Mouse (Mus musculus) embryonic facial prominence, embryonic 10.5 days (tissue): ENCODE data around the gene 5730409E04Rik. TPM values are rescaled to one million over a fixed set of nuclear protein-coding genes. Genes with fewer than 3 reads are reported as not detected.

ENCODE experiments used
- DNase-seq: peaks from one replicate; pipeline ENCODE4 v3.0.0-alpha.2; 2017; ENCODE audit warnings: low spot score
- H3K27ac ChIP-seq: fragments of 300-500 bp; sonication (generic); replicated peaks from 2 replicates; pipeline ENCODE4 v1.5.1; 2016; ENCODE audit warnings: mild to moderate bottlenecking
- H3K27me3 ChIP-seq: fragments of 300-500 bp; sonication (generic); replicated peaks from 2 replicates; pipeline ENCODE4 v1.6.1; 2016; ENCODE audit warnings: low read depth, mild to moderate bottlenecking; ENCODE audit not compliant: poor library complexity, severe bottlenecking
- H3K36me3 ChIP-seq: fragments of 300-500 bp; sonication (generic); replicated peaks from 2 replicates; pipeline ENCODE4 v1.6.1; 2016; ENCODE audit warnings: mild to moderate bottlenecking, moderate library complexity
- H3K4me1 ChIP-seq: fragments of 300-500 bp; sonication (generic); 2 replicates; pipeline ENCODE4 v1.6.1; 2016
- H3K4me3 ChIP-seq: fragments of 300-500 bp; sonication (generic); 2 replicates; pipeline ENCODE4 v1.5.1; 2016; ENCODE audit warnings: mild to moderate bottlenecking, moderate library complexity
- H3K9me3 ChIP-seq: fragments of 300-500 bp; sonication (generic); 2 replicates; pipeline ENCODE4 v1.6.1; 2016; ENCODE audit warnings: mild to moderate bottlenecking
- whole genome bisulfite sequencing: fragments of 180-500 bp; shearing (Covaris S2); methylation state at CpG from one replicate; pipeline ENCODE4 v1.1.7; 2016; 5-methylcytosine and 5-hydroxymethylcytosine counted together
- polyA plus RNA-seq: library from polyadenylated mRNA; unstranded; fragments of >200 nt; fragmentation: Nextera tagmentation; extraction: Ambion mirVana; gene quantifications from 2 replicates; pipeline ENCODE4 v1.2.1, GENCODE M21; 2016

5730409E04Rik gene
- 1.6 and 1.7 TPM in 2 replicates for polyA plus RNA-seq

GRCm38 (mm10) chr4:126609606-126610181, at the start of gene 5730409E04Rik:
TSS of gene 5730409E04Rik (plus strand) at chr4:126609818.
- Histone ChIP-seq H3K27me3 (peaks cover 51% of the 10 kb centered on the region), H3K4me1 (peaks cover 10% of the 10 kb centered on the region), H3K9me3 (no peaks in the 10 kb centered on the region), H3K36me3 (peaks cover 9% of the 10 kb centered on the region; the same call in 1 of the 2 replicates), H3K27ac (peak within 1 kb of the TSS; percentile 91), H3K4me3 (peak within 1 kb of the TSS; percentile 72)
- peak; percentile 79 for DNase-seq
- WGBS: under 1% methylated on average over 48 of the region's 48 CpGs

GRCm38 (mm10) chr4:126563798-126564197, 45.8 kb upstream of the 5730409E04Rik start:
- peaks cover 98% of the 10 kb centered on the region for H3K36me3 ChIP-seq
- no peak overlapping the region for H3K4me3 ChIP-seq
- H3K9me3 ChIP-seq: no peaks in the 10 kb centered on the region
- H3K27ac ChIP-seq: no peak overlapping the region
- no peak for DNase-seq
- no peaks in the 10 kb centered on the region; the same call in 1 of the 2 replicates for H3K4me1 ChIP-seq
- WGBS: 93% methylated on average over 6 of the region's 6 CpGs
- no peaks in the 10 kb centered on the region for H3K27me3 ChIP-seq

- H3K9me3 ChIP-seq: no peaks in the 10 kb centered on the region
- DNase-seq: no peak
- no peak overlapping the region for H3K4me3 ChIP-seq
- H3K4me1 ChIP-seq: no peaks in the 10 kb centered on the region
- H3K36me3 ChIP-seq: peaks cover 100% of the 10 kb centered on the region
- WGBS: 92% methylated on average over 4 of the region's 4 CpGs
- H3K27me3 ChIP-seq: no peaks in the 10 kb centered on the region
- no peak overlapping the region for H3K27ac ChIP-seq
Observed at GRCm38 (mm10) chr4:126567243-126567642, 42.4 kb upstream of the 5730409E04Rik start.

GRCm38 (mm10) chr4:126569783-126570182, 39.8 kb upstream of the 5730409E04Rik start:
- Histone ChIP-seq H3K4me3 (no peak overlapping the region), H3K9me3 (peaks cover 10% of the 10 kb centered on the region; the same call in 1 of the 2 replicates), H3K27me3 (no peaks in the 10 kb centered on the region), H3K27ac (no peak overlapping the region), H3K4me1 (no peaks in the 10 kb centered on the region), H3K36me3 (peaks cover 100% of the 10 kb centered on the region)
- 95% methylated on average over 3 of the region's 3 CpGs for WGBS
- no peak for DNase-seq

GRCm38 (mm10) chr4:126576281-126576680, 33.3 kb upstream of the 5730409E04Rik start:
- no peak for DNase-seq
- WGBS: 94% methylated on average over 5 of the region's 5 CpGs
- H3K4me3 ChIP-seq: no peak overlapping the region
- H3K9me3 ChIP-seq: peaks cover 11% of the 10 kb centered on the region; the same call in 1 of the 2 replicates
- H3K27me3 ChIP-seq: no peaks in the 10 kb centered on the region
- H3K27ac ChIP-seq: no peak overlapping the region
- peaks cover 100% of the 10 kb centered on the region for H3K36me3 ChIP-seq
- no peaks in the 10 kb centered on the region for H3K4me1 ChIP-seq

- H3K27me3 ChIP-seq: no peaks in the 10 kb centered on the region
- no peak overlapping the region for H3K27ac ChIP-seq
- WGBS: 89% methylated on average over 3 of the region's 3 CpGs
- no peak overlapping the region for H3K4me3 ChIP-seq
- no peaks in the 10 kb centered on the region for H3K4me1 ChIP-seq
- H3K36me3 ChIP-seq: peaks cover 100% of the 10 kb centered on the region
- DNase-seq: no peak
- peaks cover 11% of the 10 kb centered on the region; the same call in 1 of the 2 replicates for H3K9me3 ChIP-seq
Observed at GRCm38 (mm10) chr4:126577920-126578319, 31.7 kb upstream of the 5730409E04Rik start.

- Histone ChIP-seq H3K36me3 (peaks cover 100% of the 10 kb centered on the region), H3K27ac (no peak overlapping the region), H3K4me3 (no peak overlapping the region), H3K27me3 (no peaks in the 10 kb centered on the region), H3K4me1 (no peaks in the 10 kb centered on the region), H3K9me3 (peaks cover 7% of the 10 kb centered on the region; the same call in 1 of the 2 replicates)
- 88% methylated on average over 2 of the region's 2 CpGs for WGBS
- DNase-seq: no peak
Observed at GRCm38 (mm10) chr4:126579077-126579476, 30.5 kb upstream of the 5730409E04Rik start.

- H3K36me3 ChIP-seq: peaks cover 100% of the 10 kb centered on the region
Observed at GRCm38 (mm10) chr4:126585739-126586138, 23.9 kb upstream of the 5730409E04Rik start.

GRCm38 (mm10) chr4:126592039-126592438, 17.6 kb upstream of the 5730409E04Rik start:
- H3K4me1 ChIP-seq: no peaks in the 10 kb centered on the region
- DNase-seq: no peak
- no peak overlapping the region for H3K4me3 ChIP-seq
- 90% methylated on average over 6 of the region's 6 CpGs for WGBS
- no peaks in the 10 kb centered on the region for H3K27me3 ChIP-seq
- H3K9me3 ChIP-seq: no peaks in the 10 kb centered on the region
- H3K27ac ChIP-seq: no peak overlapping the region
- peaks cover 84% of the 10 kb centered on the region for H3K36me3 ChIP-seq

More at GRCm38 (mm10) chr4:126585739-126586138, 23.9 kb upstream of the 5730409E04Rik start:
- WGBS: 96% methylated on average over 13 of the region's 13 CpGs
- DNase-seq: no peak
- Histone ChIP-seq H3K27ac (no peak overlapping the region), H3K4me3 (no peak overlapping the region), H3K9me3 (no peaks in the 10 kb centered on the region), H3K27me3 (no peaks in the 10 kb centered on the region), H3K4me1 (no peaks in the 10 kb centered on the region)

GRCm38 (mm10) chr4:126599971-126600754, 9.5 kb upstream of the 5730409E04Rik start:
- WGBS: 30% methylated on average over 8 of the region's 8 CpGs
- peaks cover 27% of the 10 kb centered on the region for H3K27me3 ChIP-seq
- H3K4me3 ChIP-seq: no peak overlapping the region
- peak; percentile 75 for DNase-seq
- H3K4me1 ChIP-seq: peaks cover 18% of the 10 kb centered on the region
- H3K9me3 ChIP-seq: no peaks in the 10 kb centered on the region
- peaks cover 3% of the 10 kb centered on the region; the same call in 1 of the 2 replicates for H3K36me3 ChIP-seq
- no peak overlapping the region for H3K27ac ChIP-seq

- H3K4me3 ChIP-seq: peak overlapping the region; percentile 40
Observed at GRCm38 (mm10) chr4:126601597-126602444, 7.8 kb upstream of the 5730409E04Rik start.

GRCm38 (mm10) chr4:126602445-126602762, 7.2 kb upstream of the 5730409E04Rik start:
- Histone ChIP-seq H3K9me3 (no peaks in the 10 kb centered on the region), H3K27me3 (peaks cover 40% of the 10 kb centered on the region), H3K27ac (peak overlapping the region; percentile 52), H3K4me3 (peak overlapping the region; percentile 40), H3K36me3 (no peaks in the 10 kb centered on the region), H3K4me1 (peaks cover 18% of the 10 kb centered on the region)
- 7% methylated on average over 6 of the region's 6 CpGs for WGBS
- no peak for DNase-seq

More at GRCm38 (mm10) chr4:126601597-126602444, 7.8 kb upstream of the 5730409E04Rik start:
- DNase-seq: peak; percentile 79
- 26% methylated on average over 22 of the region's 22 CpGs for WGBS
- peak overlapping the region; percentile 54 for H3K27ac ChIP-seq
- no peaks in the 10 kb centered on the region for H3K36me3 ChIP-seq
- peaks cover 40% of the 10 kb centered on the region for H3K27me3 ChIP-seq
- H3K4me1 ChIP-seq: peaks cover 18% of the 10 kb centered on the region
- no peaks in the 10 kb centered on the region for H3K9me3 ChIP-seq
